In the genomic region with DNA sequence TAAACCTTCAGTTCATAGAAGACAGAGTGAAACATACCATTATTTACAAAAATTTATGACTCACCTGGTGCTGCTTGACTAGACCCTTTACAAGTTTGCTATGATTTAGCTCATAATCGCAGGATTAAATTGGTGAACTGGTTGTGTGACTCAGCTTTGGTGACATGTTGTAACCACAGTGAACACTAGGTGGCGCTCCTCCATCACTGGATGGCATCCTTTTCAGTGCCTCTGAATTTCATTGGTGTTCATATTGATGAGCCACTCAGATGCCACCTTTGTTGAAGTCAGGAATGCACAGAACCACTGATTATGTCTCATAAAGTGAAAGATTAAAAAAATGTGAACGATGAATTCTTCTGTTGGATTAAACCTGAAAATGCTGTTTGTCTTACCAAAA, we compare ENCODE assay signal across 8 mouse cellular contexts. TPM values are rescaled to one million over a fixed set of nuclear protein-coding genes. Genes with fewer than 3 reads are reported as not detected.
A peak's percentile ranks its signal among the peaks of the same experiment; 100 is the strongest.
DNase-seq lines count a peak whose midpoint lies in the region; ATAC-seq and TF ChIP-seq lines count a peak whose summit lies in the region.

No protein-coding gene starts in this region.

- ATAC-seq in forebrain, postnatal 0 days = peak; percentile 85
- peak; percentile 80 for ATAC-seq in inflammation-experienced regulatory T-cells, adult 6 months
- ATAC-seq in liver, postnatal 0 days = peak; percentile 55
- ATAC-seq in neural tube, embryonic 15.5 days (ENCODE audit: low FRiP score) = peak; percentile 82

- peak; percentile 99 for TF ChIP-seq CTCF in forebrain, postnatal 0 days (IDR thresholded peaks at IDR 0.05; ENCODE audit: low read depth)
- TF ChIP-seq CTCF in liver, postnatal 0 days (IDR thresholded peaks at IDR 0.05; ENCODE audit: low read depth) = peak; percentile 98

- H3K9me3 ChIP-seq in forebrain, postnatal 0 days (ENCODE audit: low read length) = no peaks in the 10 kb centered on the region
- H3K9me3 ChIP-seq in liver, postnatal 0 days (ENCODE audit: low read length) = no peaks in the 10 kb centered on the region
- H3K9me3 ChIP-seq in neural tube, embryonic 15.5 days (replicated peaks) = no peaks in the 10 kb centered on the region

- 28% methylated on average over 3 of the region's 3 CpGs for WGBS in forebrain, postnatal 0 days
- 23% methylated on average over 3 of the region's 3 CpGs for WGBS in liver, postnatal 0 days (ENCODE audit: insufficient replicate concordance)
- 33% methylated on average over 3 of the region's 3 CpGs for WGBS in neural tube, embryonic 15.5 days

- DNase-seq in 3T3-L1 (ENCODE audit: low read depth, low spot score) = peak; percentile 86
- DNase-seq in MEL-GATA-1-ER (ENCODE audit: extremely low read depth, low read depth) = peak; percentile 21
- peak; percentile 77 to 83 for DNase-seq in cerebellum, adult 18-20 months
- DNase-seq in forebrain, postnatal 0 days = peak; percentile 93
- DNase-seq in liver, postnatal 0 days = peak; percentile 84
- peak; percentile 71 for DNase-seq in thymus, postnatal 14 days

- H3K27ac ChIP-seq in forebrain, postnatal 0 days (ENCODE audit: low read depth, low read length) = no peak overlapping the region
- H3K27ac ChIP-seq in liver, postnatal 0 days (ENCODE audit: low read depth) = no peak overlapping the region
- H3K27ac ChIP-seq in neural tube, embryonic 15.5 days (replicated peaks) = no peak overlapping the region; the same call in 1 of the 2 replicates

- no peaks in the 10 kb centered on the region for H3K27me3 ChIP-seq in forebrain, postnatal 0 days (ENCODE audit: insufficient read depth, low read length)
- H3K27me3 ChIP-seq in liver, postnatal 0 days (ENCODE audit: insufficient read depth, low read length) = no peaks in the 10 kb centered on the region
- H3K27me3 ChIP-seq in neural tube, embryonic 15.5 days (replicated peaks) = no peaks in the 10 kb centered on the region

- H3K9ac ChIP-seq in forebrain, postnatal 0 days = no peak overlapping the region
- no peak overlapping the region for H3K9ac ChIP-seq in liver, postnatal 0 days (replicated peaks)
- no peak overlapping the region for H3K9ac ChIP-seq in neural tube, embryonic 15.5 days (replicated peaks)

- H3K4me3 ChIP-seq in forebrain, postnatal 0 days (ENCODE audit: low read depth, low read length) = no peak overlapping the region
- no peak overlapping the region for H3K4me3 ChIP-seq in liver, postnatal 0 days (ENCODE audit: low read depth, low read length)
- H3K4me3 ChIP-seq in neural tube, embryonic 15.5 days (replicated peaks) = no peak overlapping the region

- H3K4me1 ChIP-seq in forebrain, postnatal 0 days (ENCODE audit: insufficient read depth) = no peaks in the 10 kb centered on the region
- H3K4me1 ChIP-seq in liver, postnatal 0 days (ENCODE audit: insufficient read depth) = peaks cover 5% of the 10 kb centered on the region; the same call in 1 of the 2 replicates
- H3K4me1 ChIP-seq in neural tube, embryonic 15.5 days = peaks cover 5% of the 10 kb centered on the region; the same call in 1 of the 2 replicates

- TF ChIP-seq EP300 in liver, postnatal 0 days (IDR thresholded peaks at IDR 0.05; ENCODE audit: low read depth) = no peak

- H3K4me2 ChIP-seq in forebrain, postnatal 0 days (ENCODE audit: low read depth) = no peak overlapping the region
- no peak overlapping the region for H3K4me2 ChIP-seq in liver, postnatal 0 days (ENCODE audit: low read depth, low read length)
- no peak overlapping the region for H3K4me2 ChIP-seq in neural tube, embryonic 15.5 days

- H3K36me3 ChIP-seq in forebrain, postnatal 0 days (ENCODE audit: insufficient read depth) = peaks cover 9% of the 10 kb centered on the region; the same call in 1 of the 2 replicates
- peaks cover 3% of the 10 kb centered on the region; the same call in 1 of the 2 replicates for H3K36me3 ChIP-seq in liver, postnatal 0 days (replicated peaks; ENCODE audit: insufficient read depth, low read length)
- peaks cover 13% of the 10 kb centered on the region for H3K36me3 ChIP-seq in neural tube, embryonic 15.5 days

RNA-seq across cellular contexts. Expression of gene Blzf1, which starts 9.4 kb away (rescaled TPM):
- total RNA-seq in forebrain, postnatal 0 days (2014; rRNA removed) = 17.5 and 21.5 TPM in 2 replicates
- 16.1 and 22.3 TPM in 2 replicates for polyA plus RNA-seq in forebrain, postnatal 0 days (2015; fragmentation: Nextera tagmentation; extraction: Ambion mirVana)
- 10 to 100 TPM; 22.7 to 24.3 (median 23.1) TPM for polyA plus RNA-seq in inflammation-experienced regulatory T-cells, adult 6 months (2017; shearing (Covaris generic))
- 9.6 and 9.7 TPM in 2 replicates for polyA plus RNA-seq in liver, postnatal 0 days (2015; fragmentation: Nextera tagmentation; extraction: Ambion mirVana)
- polyA plus RNA-seq in neural tube, embryonic 15.5 days (2015; fragmentation: Nextera tagmentation; extraction: Ambion mirVana) = 31.5 and 32.1 TPM in 2 replicates

RNA-seq across cellular contexts. Expression of gene Nme7, which starts 12.8 kb away (rescaled TPM):
- total RNA-seq in forebrain, postnatal 0 days (2014; rRNA removed) = 37.7 and 37.9 TPM in 2 replicates
- 32.1 and 33.2 TPM in 2 replicates for polyA plus RNA-seq in forebrain, postnatal 0 days (2015; fragmentation: Nextera tagmentation; extraction: Ambion mirVana)
- 10 to 100 TPM; 11.5 to 19.0 (median 12.5) TPM for polyA plus RNA-seq in inflammation-experienced regulatory T-cells, adult 6 months (2017; shearing (Covaris generic))
- polyA plus RNA-seq in liver, postnatal 0 days (2015; fragmentation: Nextera tagmentation; extraction: Ambion mirVana) = 7.2 and 7.6 TPM in 2 replicates
- polyA plus RNA-seq in neural tube, embryonic 15.5 days (2015; fragmentation: Nextera tagmentation; extraction: Ambion mirVana) = 33.1 and 33.6 TPM in 2 replicates

RNA-seq across cellular contexts. Expression of gene Ccdc181, which starts 41.3 kb away (rescaled TPM):
- total RNA-seq in forebrain, postnatal 0 days (2014; rRNA removed) = 20.1 and 21.2 TPM in 2 replicates
- 24.2 and 28.1 TPM in 2 replicates for polyA plus RNA-seq in forebrain, postnatal 0 days (2015; fragmentation: Nextera tagmentation; extraction: Ambion mirVana)
- 10 to 100 TPM in 2 of 3 experiments, 1 to 10 TPM in 1; 8.4 to 11.3 (median 10.6) TPM for polyA plus RNA-seq in inflammation-experienced regulatory T-cells, adult 6 months (2017; shearing (Covaris generic))
- polyA plus RNA-seq in liver, postnatal 0 days (2015; fragmentation: Nextera tagmentation; extraction: Ambion mirVana) = 2.6 and 2.7 TPM in 2 replicates
- polyA plus RNA-seq in neural tube, embryonic 15.5 days (2015; fragmentation: Nextera tagmentation; extraction: Ambion mirVana) = 20.0 and 26.3 TPM in 2 replicates

Comparison
In these comparisons a context has a peak if more than half of its experiments do, and no peak if none do; other contexts are left out.
1. DNase-seq: peak in every context shown above with its lines; median percentile 93 in forebrain, postnatal 0 days; 86 in 3T3-L1; 84 in liver, postnatal 0 days; 80 in cerebellum, adult 18-20 months; 71 in thymus, postnatal 14 days; 21 in MEL-GATA-1-ER.